Mouse (Mus musculus): ENCODE data around the gene Dok5.

GRCm38 (mm10) chr2:170895096-170895495 lies 163.5 kb downstream of the Dok5 start:
- no peak for TF ChIP-seq GATA1 (IDR thresholded peaks at IDR 0.05; ENCODE audit: borderline replicate concordance, low read length)
- no peak for TF ChIP-seq FLI1 (IDR thresholded peaks at IDR 0.05; ENCODE audit: low read length)

Data from megakaryocyte, embryonic 14.5 days (primary cell).